Mouse (Mus musculus) heart, postnatal 10 days (tissue): ENCODE results near the gene Defa35. TPM values are rescaled to one million over a fixed set of nuclear protein-coding genes. Genes with fewer than 3 reads are reported as not detected.
"Not testable (repeated sequence)": the region's sequence is repeated elsewhere in the genome, so short reads cannot be mapped to it uniquely, and the experiment has no call there.

Experiments
- DNase-seq, 2 experiments: peaks; one replicate each; pipeline ENCODE4 v3.0.0; 2021
- intact Hi-C: fragments of 180-260 bp; cut with DNase I; formaldehyde crosslinking; loops from one replicate; pipeline ENCODE4 v1.15.1; 2025
- total RNA-seq, 2 experiments: library from RNA; stranded (reverse); gene quantifications; 2 replicates each; pipeline ENCODE4 v1.2.3; 2021

The Defa35 gene
- not detected for total RNA-seq

DNA sequence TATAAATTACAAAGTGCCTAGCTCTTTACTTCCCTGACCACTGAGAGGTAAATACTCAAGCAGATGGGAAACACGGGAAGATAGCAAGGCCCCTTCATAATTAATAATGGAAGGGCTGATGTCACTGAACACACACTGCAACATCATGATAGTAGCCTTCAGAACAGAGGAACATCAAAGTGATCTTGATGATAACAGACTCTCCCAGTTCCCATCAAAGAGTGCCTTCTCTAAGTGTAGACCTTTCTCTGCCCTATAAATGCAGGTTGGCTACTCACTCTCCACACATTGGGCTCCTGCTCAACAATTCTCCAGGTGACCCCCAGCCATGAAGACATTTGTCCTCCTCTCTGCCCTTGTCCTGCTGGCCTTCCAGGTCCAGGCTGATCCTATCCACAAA lies at the start of gene Defa35:
TSS of gene Defa35 (plus strand) at position 301 of the 400 bp plus-strand sequence.
- intact Hi-C loops, DNase-seq: not testable (repeated sequence)

DNA sequence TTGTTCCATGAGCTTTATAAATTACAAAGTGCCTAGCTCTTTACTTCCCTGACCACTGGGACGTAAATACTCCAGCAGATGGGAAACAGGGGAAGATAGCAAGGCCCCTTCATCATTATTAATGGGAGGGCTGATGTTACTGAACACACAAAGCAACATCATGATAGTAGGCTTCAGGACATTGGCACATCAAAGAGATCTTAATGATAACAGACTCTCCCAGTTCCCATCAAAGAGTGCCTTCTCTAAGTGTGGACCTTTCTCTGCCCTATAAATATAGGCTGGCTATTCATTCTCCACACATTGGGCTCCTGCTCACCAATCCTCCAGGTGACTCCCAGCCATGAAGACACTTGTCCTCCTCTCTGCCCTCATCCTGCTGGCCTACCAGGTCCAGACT lies 39.6 kb upstream of the Defa35 start, which contains the start of gene Defa21:
TSS of gene Defa21 (plus strand) at position 301 of the 400 bp plus-strand sequence.
- DNase-seq, intact Hi-C loops: not testable (repeated sequence)

DNA sequence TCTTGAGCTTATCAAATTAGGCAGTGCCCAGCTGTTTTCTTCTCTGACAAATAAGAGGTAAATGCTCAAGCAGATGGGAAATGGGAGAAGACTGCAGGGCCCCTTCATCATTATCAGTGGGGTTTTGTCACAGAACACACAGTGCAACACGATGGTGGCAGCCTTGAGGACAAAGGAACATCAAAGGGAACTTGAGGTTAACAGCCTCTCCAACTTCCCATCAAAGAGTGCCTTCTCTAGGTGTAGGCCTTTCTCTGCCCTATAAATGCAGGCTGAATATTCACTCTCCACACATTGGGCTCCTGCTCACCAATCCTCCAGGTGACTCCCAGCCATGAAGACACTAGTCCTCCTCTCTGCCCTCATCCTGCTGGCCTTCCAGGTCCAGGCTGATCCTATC lies 10.1 kb upstream of the Defa35 start, which contains the start of gene Defa23:
TSS of gene Defa23 (plus strand) at position 301 of the 400 bp plus-strand sequence.
- DNase-seq, intact Hi-C loops: not testable (repeated sequence)

DNA sequence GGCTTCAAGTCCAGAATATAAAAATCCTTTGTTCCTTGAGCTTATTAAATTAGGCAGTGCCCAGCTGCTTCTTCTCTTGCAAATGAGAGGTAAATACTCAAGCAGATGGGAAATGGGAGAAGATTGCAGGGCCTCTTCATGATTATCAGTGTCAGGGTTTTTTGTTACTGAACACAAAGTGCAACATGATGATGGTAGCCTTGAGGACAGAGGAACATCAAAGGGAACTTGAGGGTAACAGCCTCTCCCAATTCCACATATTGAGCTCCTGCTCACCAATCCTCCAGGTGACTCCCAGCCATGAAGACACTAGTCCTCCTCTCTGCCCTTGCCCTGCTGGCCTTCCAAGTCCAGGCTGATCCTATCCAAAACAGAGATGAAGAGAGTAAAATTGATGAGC lies 19.3 kb downstream of the Defa35 start, which contains the start of gene Defa25:
TSS of gene Defa25 (plus strand) at position 301 of the 400 bp plus-strand sequence.
- intact Hi-C loops, DNase-seq: not testable (repeated sequence)

DNA sequence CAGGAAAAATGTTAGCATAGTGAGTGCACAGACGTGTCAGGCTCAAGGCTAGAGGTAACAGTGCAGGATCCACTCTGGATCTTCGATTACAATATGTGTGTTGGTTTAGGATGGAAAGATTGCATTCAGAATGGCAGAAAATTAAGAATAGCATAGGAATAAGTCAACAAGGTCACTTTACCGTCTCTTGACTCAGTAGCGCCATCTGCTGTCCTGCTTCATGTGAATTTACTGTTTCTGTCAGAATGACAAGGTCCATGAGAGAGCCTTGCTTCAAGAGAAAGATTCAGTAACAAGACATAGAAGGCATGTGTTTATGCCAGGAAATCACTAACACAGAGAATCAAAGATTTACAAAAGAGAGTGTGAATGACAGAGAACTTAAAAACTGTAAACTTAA lies 28.3 kb downstream of the Defa35 start:
- intact Hi-C loops, result no loop called here
- DNase-seq, result peak in 1 of 2 experiments; percentile 1

DNA sequence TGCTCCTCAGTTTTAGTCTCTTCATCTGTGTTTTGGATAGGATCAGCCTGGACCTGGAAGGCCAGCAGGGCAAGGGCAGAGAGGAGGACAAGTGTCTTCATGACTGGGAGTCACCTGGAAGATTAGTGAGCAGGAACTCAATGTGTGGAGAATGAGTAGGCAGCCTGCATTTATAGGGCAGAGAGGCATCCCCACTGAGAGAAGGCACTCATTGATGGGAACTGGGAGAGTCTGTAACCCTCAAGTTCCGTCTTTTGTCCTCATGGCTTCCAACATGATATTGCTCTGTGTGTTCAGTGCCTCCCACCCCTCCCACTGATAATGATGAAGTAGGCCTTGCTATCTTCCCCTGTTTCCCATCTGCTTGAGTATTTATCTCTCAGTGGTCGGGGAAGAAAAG lies 31.1 kb downstream of the Defa35 start, which contains the start of gene Gm14851:
TSS of gene Gm14851 (minus strand) at position 101 of the 400 bp plus-strand sequence.
- intact Hi-C loops, DNase-seq: not testable (repeated sequence)

Other genes starting within 250 kb of the Defa35 start
- gene Defb33, start 172.4 kb upstream of the Defa35 start, total RNA-seq, result not detected
- gene Gm15056, start 162.4 kb upstream of the Defa35 start, total RNA-seq, result not detected
- gene Gm6040, start 143.0 kb upstream of the Defa35 start, total RNA-seq, result not detected
- not detected for gene AY761185, start 120.3 kb upstream of the Defa35 start, total RNA-seq
- gene Defa21, start 39.5 kb upstream of the Defa35 start, total RNA-seq, result not detected
- gene Defa23, start 10.0 kb upstream of the Defa35 start, total RNA-seq, result not detected
- not detected for gene Defa25, start 19.4 kb downstream of the Defa35 start, total RNA-seq
- not detected for gene Gm14851, start 31.0 kb downstream of the Defa35 start, total RNA-seq
- gene Defa30, start 69.6 kb downstream of the Defa35 start, total RNA-seq, result not detected
- not detected for gene Defa22, start 97.2 kb downstream of the Defa35 start, total RNA-seq
- gene Defa31, start 126.6 kb downstream of the Defa35 start, total RNA-seq, result not detected
- not detected for gene Gm15293, start 136.5 kb downstream of the Defa35 start, total RNA-seq
- gene Gm15292, start 184.7 kb downstream of the Defa35 start, total RNA-seq, result not detected